In the genomic region with DNA sequence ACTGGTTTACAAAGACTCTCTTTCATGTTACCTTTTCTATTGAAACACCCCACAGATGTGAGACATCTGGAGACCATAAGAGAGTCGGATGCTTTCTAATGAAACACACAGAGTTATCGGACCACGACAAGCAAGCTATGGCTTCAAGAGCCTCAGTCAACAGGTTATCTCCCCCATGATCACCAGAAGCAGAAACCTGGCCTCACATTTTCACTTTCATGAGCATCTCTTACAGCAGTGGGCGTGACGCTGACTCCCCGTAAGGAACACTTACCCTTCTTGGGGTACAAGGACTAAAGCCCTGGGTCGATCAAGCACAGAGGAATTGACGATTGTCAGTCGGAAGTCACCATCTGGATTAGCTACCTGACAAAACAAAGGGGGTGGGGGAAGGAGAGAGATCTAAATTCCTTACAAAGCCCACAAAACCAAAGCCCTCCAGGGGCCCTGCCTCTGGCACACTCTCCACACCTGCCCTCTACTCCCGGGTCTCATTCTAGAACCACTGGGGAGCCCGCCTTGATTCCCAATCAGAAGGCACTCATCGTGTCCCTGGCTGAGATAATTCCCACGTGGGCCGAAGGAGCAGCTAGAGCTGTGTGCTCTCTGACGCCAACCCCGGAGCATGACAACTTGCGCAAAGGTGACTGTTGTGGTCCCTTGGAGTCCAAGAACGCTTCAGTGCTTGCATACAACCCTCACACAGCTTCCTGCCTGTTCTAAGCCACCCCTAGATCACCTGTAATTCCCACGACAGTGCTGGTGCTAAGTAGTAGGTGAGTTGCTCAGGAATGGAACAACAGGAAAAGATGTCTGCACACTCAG, we compare ENCODE assay signal across 21 mouse cellular contexts.
DNase-seq lines count a peak whose midpoint lies in the region; ATAC-seq and TF ChIP-seq lines count a peak whose summit lies in the region.
"Had no signal": no experiment of that assay in that cellular context is flagged by ENCODE, and none has a peak within 500 bp of the region (broad histone marks: within the 10 kb centered on the region; RNA-seq: fewer than 3 reads in every experiment).

No protein-coding gene starts in this region.

- no peak for ATAC-seq in midbrain, embryonic 16.5 days

- no peaks in the 10 kb centered on the region for H3K36me3 ChIP-seq in midbrain, embryonic 10.5 days
- H3K36me3 ChIP-seq in midbrain, embryonic 16.5 days (ENCODE audit: control insufficient read depth, insufficient read depth, low read length): peaks cover 4% of the 10 kb centered on the region; the same call in 1 of the 2 replicates
- H3K36me3 ChIP-seq in embryonic facial prominence, embryonic 10.5 days (replicated peaks): 0 out of 2 replicates have a peak, but pooled peaks cover 3% of the 10 kb centered on the region
- H3K36me3 ChIP-seq: forebrain, embryonic 10.5 days; heart, embryonic 13.5 days; lung, embryonic 15.5 days; midbrain, embryonic 13.5 days had no signal

- peaks cover 90% of the 10 kb centered on the region for H3K27me3 ChIP-seq in midbrain, embryonic 10.5 days (ENCODE audit: low read depth, poor library complexity, severe bottlenecking)
- no peaks in the 10 kb centered on the region for H3K27me3 ChIP-seq in midbrain, embryonic 16.5 days (ENCODE audit: control insufficient read depth, insufficient read depth, low read depth, low read length)
- no peaks in the 10 kb centered on the region; the same call in none of the 2 replicates for H3K27me3 ChIP-seq in embryonic facial prominence, embryonic 10.5 days (replicated peaks; ENCODE audit: low read depth, poor library complexity, severe bottlenecking)
- H3K27me3 ChIP-seq: embryonic facial prominence, embryonic 15.5 days; lung, embryonic 15.5 days had no signal

- no peak overlapping the region for H3K4me2 ChIP-seq in midbrain, embryonic 16.5 days (ENCODE audit: low read length)
- H3K4me2 ChIP-seq: embryonic facial prominence, embryonic 15.5 days; heart, embryonic 13.5 days; liver, embryonic 11.5 days; lung, embryonic 15.5 days; midbrain, embryonic 13.5 days had no signal

- H3K9me3 ChIP-seq in midbrain, embryonic 10.5 days (replicated peaks): no peaks in the 10 kb centered on the region
- no peaks in the 10 kb centered on the region for H3K9me3 ChIP-seq in midbrain, embryonic 16.5 days (replicated peaks; ENCODE audit: control insufficient read depth, low read length, poor library complexity, severe bottlenecking)
- H3K9me3 ChIP-seq in embryonic facial prominence, embryonic 10.5 days: no peaks in the 10 kb centered on the region
- H3K9me3 ChIP-seq: embryonic facial prominence, embryonic 15.5 days; forebrain, embryonic 10.5 days; heart, embryonic 13.5 days; lung, embryonic 15.5 days; midbrain, embryonic 13.5 days had no signal

- no peak for TF ChIP-seq CTCF in left cerebral cortex, adult 2 months (IDR thresholded peaks at IDR 0.05)

- peaks cover 11% of the 10 kb centered on the region for H3K4me1 ChIP-seq in midbrain, embryonic 10.5 days
- H3K4me1 ChIP-seq in midbrain, embryonic 16.5 days (ENCODE audit: control insufficient read depth, insufficient read depth, low read length): 0 out of 2 replicates have a peak, but pooled peaks cover 4% of the 10 kb centered on the region
- peaks cover 23% of the 10 kb centered on the region for H3K4me1 ChIP-seq in embryonic facial prominence, embryonic 10.5 days

- DNase-seq in midbrain, embryonic 10.5 days (ENCODE audit: low spot score): no peak
- DNase-seq in CD4-positive, CD25-positive, alpha-beta regulatory T cell, adult 2 months (ENCODE audit: low read depth, low spot score): peak; percentile 47
- DNase-seq in embryonic facial prominence, embryonic 10.5 days (ENCODE audit: low spot score): no peak
- DNase-seq in thymus, postnatal 0 days (ENCODE audit: low spot score): peak; percentile 27
- no peak for DNase-seq in embryo, embryonic 9.5 days (ENCODE audit: extremely low spot score)
- no peak for DNase-seq in heart, adult 9 months (ENCODE audit: low spot score in 2 of 2)
- DNase-seq in left cerebral cortex, adult 2 months (ENCODE audit: extremely low spot score in 1 of 2, low spot score in 2 of 2): no peak
- DNase-seq: adrenal gland, postnatal 14 days; cerebellum, adult 18-20 months; heart, postnatal 4 days; kidney, adult 8-10 months; kidney, postnatal 36 days; left cerebral cortex, postnatal 4 days; right cerebral cortex, adult 18-20 months had no signal

- intact Hi-C loops in left cerebral cortex, adult 2 months (cut with DNase I): no loop called here

- no peak overlapping the region for H3K9ac ChIP-seq in midbrain, embryonic 16.5 days (ENCODE audit: low read depth, low read length)
- H3K9ac ChIP-seq: embryonic facial prominence, embryonic 15.5 days; heart, embryonic 13.5 days; lung, embryonic 15.5 days; midbrain, embryonic 13.5 days had no signal

- H3K27ac ChIP-seq in midbrain, embryonic 10.5 days (replicated peaks): 0 out of 2 replicates have a peak overlapping the region, but pooled peaks have one; percentile 10
- no peak overlapping the region for H3K27ac ChIP-seq in midbrain, embryonic 16.5 days (ENCODE audit: low read length)
- peak overlapping the region; percentile 44; the same call in 1 of the 2 replicates for H3K27ac ChIP-seq in embryonic facial prominence, embryonic 10.5 days (replicated peaks)
- no peak overlapping the region for H3K27ac ChIP-seq in left cerebral cortex, adult 2 months
- H3K27ac ChIP-seq: embryonic facial prominence, embryonic 15.5 days; forebrain, embryonic 10.5 days; heart, embryonic 13.5 days; lung, embryonic 15.5 days; midbrain, embryonic 13.5 days had no signal

- 51% methylated on average over 19 of the region's 19 CpGs for WGBS in midbrain, embryonic 10.5 days
- 48% methylated on average over 19 of the region's 19 CpGs for WGBS in midbrain, embryonic 16.5 days
- 47% methylated on average over 19 of the region's 19 CpGs for WGBS in embryonic facial prominence, embryonic 10.5 days

- no peak overlapping the region for H3K4me3 ChIP-seq in midbrain, embryonic 10.5 days
- H3K4me3 ChIP-seq in midbrain, embryonic 16.5 days (ENCODE audit: low read depth, low read length): no peak overlapping the region
- no peak overlapping the region for H3K4me3 ChIP-seq in embryonic facial prominence, embryonic 10.5 days
- no peak overlapping the region for H3K4me3 ChIP-seq in left cerebral cortex, adult 2 months
- H3K4me3 ChIP-seq: embryonic facial prominence, embryonic 15.5 days; forebrain, embryonic 10.5 days; heart, embryonic 13.5 days; lung, embryonic 15.5 days; midbrain, embryonic 13.5 days had no signal

Comparison
In these comparisons a context has a peak if more than half of its experiments do, and no peak if none do; other contexts are left out.
1. H3K27ac ChIP-seq: peak in midbrain, embryonic 10.5 days (single experiment) and embryonic facial prominence, embryonic 10.5 days (single experiment); none in midbrain, embryonic 16.5 days (single experiment) and left cerebral cortex, adult 2 months (single experiment).
2. DNase-seq: peak in CD4-positive, CD25-positive, alpha-beta regulatory T cell, adult 2 months (single experiment) and thymus, postnatal 0 days (single experiment); none in midbrain, embryonic 10.5 days (single experiment), embryonic facial prominence, embryonic 10.5 days (single experiment), embryo, embryonic 9.5 days (single experiment), heart, adult 9 months (0 of 2) and left cerebral cortex, adult 2 months (0 of 2).